Mouse (Mus musculus) liver, embryonic 14.5 days (tissue): ENCODE measurements around the gene Rab21.

Experiments
- CTCF ChIP-seq: IDR thresholded peaks from 2 replicates; pipeline ENCODE4 v1.5.1; 2016; ENCODE audit warnings: antibody characterized with exemption, low read depth, control low read depth
- EP300 ChIP-seq: IDR thresholded peaks from 2 replicates; pipeline ENCODE4 v1.6.1; 2016; ENCODE audit warnings: antibody characterized with exemption, low read depth

DNA sequence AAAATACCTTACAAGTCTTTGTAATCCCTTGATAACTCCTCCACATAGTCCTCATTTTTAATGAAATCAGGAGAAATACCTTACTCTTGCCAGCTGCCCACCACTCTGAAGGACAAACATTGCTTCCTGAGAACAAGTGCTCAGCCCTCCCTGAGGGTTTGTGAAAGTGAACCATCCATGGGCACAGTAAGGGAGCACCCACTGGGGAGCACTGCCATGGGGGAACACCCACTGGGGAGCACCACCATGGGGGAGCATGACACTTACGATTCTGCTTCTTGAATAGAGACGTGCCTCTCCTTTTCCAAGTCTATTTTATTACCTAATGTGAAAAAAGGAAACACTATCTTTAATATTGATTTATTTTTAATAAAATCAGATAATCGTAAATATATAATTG, 20.2 kb downstream of the Rab21 start:
- no peak for TF ChIP-seq CTCF
- TF ChIP-seq EP300: no peak
